Mouse (Mus musculus): ENCODE data around the gene Ccdc93. TPM values are rescaled to one million over a fixed set of nuclear protein-coding genes. Genes with fewer than 3 reads are reported as not detected.

Gene Ccdc93
- polyA plus RNA-seq, 1 experiment: 10.2 TPM

DNA sequence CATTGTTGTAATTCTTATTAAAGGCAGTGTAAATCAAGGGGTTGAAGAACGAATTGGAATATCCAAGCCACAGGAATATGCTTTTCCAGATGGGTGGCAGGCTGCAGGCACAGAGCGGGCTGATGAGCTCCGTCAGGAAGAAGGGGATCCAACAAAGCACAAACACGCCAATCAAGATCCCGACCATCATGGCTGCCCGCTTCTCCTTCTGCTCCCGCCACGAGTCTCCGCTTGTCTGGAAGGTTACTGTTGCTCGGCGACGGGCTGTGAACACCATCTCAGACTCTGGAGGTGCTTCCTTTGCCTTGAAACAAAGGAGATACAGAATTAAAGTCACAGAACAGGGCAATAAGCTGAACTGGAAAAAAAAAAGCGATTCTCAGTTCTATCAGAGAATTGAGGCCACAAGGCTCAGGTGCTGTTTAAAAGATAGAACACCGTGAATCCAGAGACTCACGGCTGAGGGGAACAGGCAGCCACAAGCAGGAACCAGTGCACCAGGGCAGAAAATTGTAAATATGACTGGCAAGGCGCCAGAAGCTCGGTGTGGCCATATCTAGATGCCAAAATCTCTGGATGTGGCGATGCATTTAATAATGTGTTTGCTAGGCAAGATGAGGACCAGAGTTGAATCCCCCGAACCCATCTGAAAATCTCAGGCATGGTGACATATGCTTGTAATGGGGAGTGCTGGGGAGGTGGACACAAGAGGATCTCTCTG, 79.7 kb downstream of the Ccdc93 start:
- TF ChIP-seq POLR2A (IDR thresholded peaks at IDR 0.05; ENCODE audit: low read depth, low read length): no peak
- no peaks in the 10 kb centered on the region for H3K36me3 ChIP-seq (ENCODE audit: control insufficient read depth, insufficient read depth, low read length)
- WGBS: 84% methylated on average over 19 of the region's 19 CpGs
- H3K4me1 ChIP-seq (ENCODE audit: control insufficient read depth, insufficient read depth, low read length): no peaks in the 10 kb centered on the region
- no peak overlapping the region for H3K4me3 ChIP-seq (ENCODE audit: insufficient read depth, low read depth, low read length)
- DNase-seq: no peak
- no peaks in the 10 kb centered on the region for H3K27me3 ChIP-seq (replicated peaks; ENCODE audit: control insufficient read depth, insufficient read depth, low read length)
- H3K27ac ChIP-seq (ENCODE audit: insufficient read depth, low read depth, low read length): no peak overlapping the region

DNA sequence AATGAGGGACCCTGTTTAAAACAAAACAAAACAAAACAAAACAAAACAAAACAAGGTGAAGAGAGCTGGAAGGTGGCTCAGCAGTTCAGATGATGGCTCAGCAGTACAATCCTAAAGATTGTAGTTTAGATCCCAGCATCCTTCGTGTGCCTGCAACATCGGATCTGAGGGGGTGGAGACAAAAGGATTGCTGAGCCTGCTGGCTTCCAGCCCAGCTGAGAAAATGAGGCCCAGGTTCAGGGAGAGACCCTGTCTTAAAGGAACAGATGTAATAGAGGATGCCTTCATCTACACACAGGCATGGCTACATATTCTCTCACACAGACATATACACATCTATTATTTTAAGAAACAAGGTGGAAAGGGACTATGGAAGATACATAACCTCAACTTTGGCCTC, 80.3 kb downstream of the Ccdc93 start:
- TF ChIP-seq POLR2A (IDR thresholded peaks at IDR 0.05; ENCODE audit: low read depth, low read length): no peak
- no peak for TF ChIP-seq CTCF (conservative IDR thresholded peaks at IDR 0.05; ENCODE audit: insufficient read depth, insufficient read length, low read depth, low read length)
- H3K4me3 ChIP-seq (ENCODE audit: insufficient read depth, low read depth, low read length): no peak overlapping the region
- H3K4me1 ChIP-seq (ENCODE audit: control insufficient read depth, insufficient read depth, low read length): no peaks in the 10 kb centered on the region
- no peaks in the 10 kb centered on the region for H3K27me3 ChIP-seq (replicated peaks; ENCODE audit: control insufficient read depth, insufficient read depth, low read length)
- no peak overlapping the region for H3K27ac ChIP-seq (ENCODE audit: insufficient read depth, low read depth, low read length)
- no peak for DNase-seq
- 27% methylated on average over 2 of the region's 2 CpGs for WGBS
- H3K36me3 ChIP-seq (ENCODE audit: control insufficient read depth, insufficient read depth, low read length): no peaks in the 10 kb centered on the region

DNA sequence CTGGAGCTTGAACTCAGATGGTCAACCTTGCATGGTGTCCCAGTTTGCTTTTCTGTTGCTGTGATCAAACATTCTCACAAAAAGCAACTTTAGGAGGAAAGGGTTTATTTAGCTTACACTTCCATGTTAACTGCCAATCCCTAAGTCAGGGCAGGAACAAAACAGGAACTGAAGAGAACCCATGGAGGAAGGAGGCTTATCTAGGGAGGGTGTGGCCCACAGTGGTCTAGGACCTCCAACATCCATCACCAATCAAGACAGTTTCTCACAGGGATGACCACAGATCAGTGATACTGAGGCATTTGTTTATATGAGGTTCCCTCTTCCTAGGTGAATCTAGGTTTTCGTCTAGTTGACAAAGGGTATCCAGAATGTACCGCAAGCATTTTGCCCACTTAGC, 81.1 kb downstream of the Ccdc93 start:
- TF ChIP-seq CTCF (conservative IDR thresholded peaks at IDR 0.05; ENCODE audit: insufficient read depth, insufficient read length, low read depth, low read length) (no peak), POLR2A (IDR thresholded peaks at IDR 0.05; ENCODE audit: low read depth, low read length) (no peak)
- Histone ChIP-seq H3K4me1 (ENCODE audit: control insufficient read depth, insufficient read depth, low read length) (no peaks in the 10 kb centered on the region), H3K36me3 (ENCODE audit: control insufficient read depth, insufficient read depth, low read length) (no peaks in the 10 kb centered on the region), H3K27ac (ENCODE audit: insufficient read depth, low read depth, low read length) (no peak overlapping the region), H3K27me3 (replicated peaks; ENCODE audit: control insufficient read depth, insufficient read depth, low read length) (no peaks in the 10 kb centered on the region), H3K4me3 (ENCODE audit: insufficient read depth, low read depth, low read length) (no peak overlapping the region)
- DNase-seq: no peak
- 95% methylated on average over 2 of the region's 2 CpGs for WGBS

- no peaks in the 10 kb centered on the region; the same call in 1 of the 2 replicates for H3K27me3 ChIP-seq (replicated peaks; ENCODE audit: control insufficient read depth, insufficient read depth, low read length)
- H3K36me3 ChIP-seq (ENCODE audit: control insufficient read depth, insufficient read depth, low read length): no peaks in the 10 kb centered on the region
- TF ChIP-seq POLR2A (IDR thresholded peaks at IDR 0.05; ENCODE audit: low read depth, low read length) (no peak), CTCF (conservative IDR thresholded peaks at IDR 0.05; ENCODE audit: insufficient read depth, insufficient read length, low read depth, low read length) (no peak)
- H3K4me3 ChIP-seq (ENCODE audit: insufficient read depth, low read depth, low read length): no peak overlapping the region
- H3K27ac ChIP-seq (ENCODE audit: insufficient read depth, low read depth, low read length): no peak overlapping the region
- H3K4me1 ChIP-seq (ENCODE audit: control insufficient read depth, insufficient read depth, low read length): no peaks in the 10 kb centered on the region
- 68% methylated on average over 1 of the region's 1 CpGs for WGBS
- DNase-seq: no peak
Measured at GRCm38 (mm10) chr1:121518609-121519008, 87.8 kb downstream of the Ccdc93 start.

DNA sequence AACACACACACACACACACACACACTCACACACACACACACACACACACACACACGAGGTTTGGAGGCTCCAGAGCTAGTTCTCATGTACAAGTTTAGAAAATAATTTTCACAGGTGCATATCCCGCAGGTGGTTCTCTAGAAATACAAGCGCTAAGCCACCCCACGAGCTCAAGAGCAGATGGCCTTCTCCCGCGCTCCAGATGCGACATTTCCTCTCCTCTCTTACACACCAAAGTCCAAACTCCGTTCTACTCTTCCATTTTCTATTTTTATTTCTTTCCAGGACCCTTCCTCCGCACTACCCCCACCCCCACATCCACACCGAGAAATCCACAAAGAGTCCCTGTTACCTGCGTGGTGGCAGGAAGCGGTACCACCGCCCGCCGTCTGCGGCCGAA, 96.2 kb downstream of the Ccdc93 start:
- no peak for DNase-seq
- H3K4me1 ChIP-seq (ENCODE audit: control insufficient read depth, insufficient read depth, low read length): no peaks in the 10 kb centered on the region
- H3K27ac ChIP-seq (ENCODE audit: insufficient read depth, low read depth, low read length): no peak overlapping the region
- no peaks in the 10 kb centered on the region for H3K36me3 ChIP-seq (ENCODE audit: control insufficient read depth, insufficient read depth, low read length)
- no peak overlapping the region for H3K4me3 ChIP-seq (ENCODE audit: insufficient read depth, low read depth, low read length)
- TF ChIP-seq POLR2A (IDR thresholded peaks at IDR 0.05; ENCODE audit: low read depth, low read length): no peak
- no peak for TF ChIP-seq CTCF (conservative IDR thresholded peaks at IDR 0.05; ENCODE audit: insufficient read depth, insufficient read length, low read depth, low read length)
- no peaks in the 10 kb centered on the region for H3K27me3 ChIP-seq (replicated peaks; ENCODE audit: control insufficient read depth, insufficient read depth, low read length)
- WGBS: 42% methylated on average over 17 of the region's 17 CpGs

GRCm38 (mm10) chr1:121527600-121528398, 97.0 kb downstream of the Ccdc93 start:
- no peak for DNase-seq
- 10% methylated on average over 55 of the region's 55 CpGs for WGBS
- Histone ChIP-seq H3K36me3 (ENCODE audit: control insufficient read depth, insufficient read depth, low read length) (no peaks in the 10 kb centered on the region), H3K27ac (ENCODE audit: insufficient read depth, low read depth, low read length) (no peak overlapping the region), H3K27me3 (replicated peaks; ENCODE audit: control insufficient read depth, insufficient read depth, low read length) (no peaks in the 10 kb centered on the region), H3K4me3 (ENCODE audit: insufficient read depth, low read depth, low read length) (no peak overlapping the region), H3K4me1 (ENCODE audit: control insufficient read depth, insufficient read depth, low read length) (no peaks in the 10 kb centered on the region)
- no peak for TF ChIP-seq CTCF (conservative IDR thresholded peaks at IDR 0.05; ENCODE audit: insufficient read depth, insufficient read length, low read depth, low read length)
- TF ChIP-seq POLR2A (IDR thresholded peaks at IDR 0.05; ENCODE audit: low read depth, low read length): no peak

- WGBS: 3% methylated on average over 11 of the region's 11 CpGs
- Histone ChIP-seq H3K4me1 (ENCODE audit: control insufficient read depth, insufficient read depth, low read length) (no peaks in the 10 kb centered on the region), H3K27me3 (replicated peaks; ENCODE audit: control insufficient read depth, insufficient read depth, low read length) (no peaks in the 10 kb centered on the region), H3K27ac (ENCODE audit: insufficient read depth, low read depth, low read length) (no peak within 1 kb of the TSS), H3K4me3 (ENCODE audit: insufficient read depth, low read depth, low read length) (no peak within 1 kb of the TSS), H3K36me3 (ENCODE audit: control insufficient read depth, insufficient read depth, low read length) (no peaks in the 10 kb centered on the region)
- TF ChIP-seq CTCF (conservative IDR thresholded peaks at IDR 0.05; ENCODE audit: insufficient read depth, insufficient read length, low read depth, low read length): no peak
- no peak for TF ChIP-seq POLR2A (IDR thresholded peaks at IDR 0.05; ENCODE audit: low read depth, low read length)
- DNase-seq: no peak
Measured at GRCm38 (mm10) chr1:121528399-121528720, 97.5 kb downstream of the Ccdc93 start, which contains the start of gene Htr5b. TSS of gene Htr5b (minus strand) at chr1:121528465.

Measured in kidney, adult 2 months (tissue).